Mouse (Mus musculus) embryonic facial prominence, embryonic 15.5 days (tissue): Measurements from ENCODE around the gene Klf1. TPM values are rescaled to one million over a fixed set of nuclear protein-coding genes. Genes with fewer than 3 reads are reported as not detected.

Source experiments
- ATAC-seq: fragments of 200-750 bp; cut with Nextera tagmentation; 2 replicates; pipeline ENCODE4 v1.8.0; 2017; ENCODE audit warnings: low read depth, moderate TSS enrichment; ENCODE audit not compliant: insufficient number of reproducible peaks, low FRiP score, low TSS enrichment
- H3K27ac ChIP-seq: fragments of 300-500 bp; sonication (generic); replicated peaks from 2 replicates; pipeline ENCODE4 v1.5.1; 2015; ENCODE audit warnings: mild to moderate bottlenecking, inconsistent platforms
- H3K27me3 ChIP-seq: fragments of 300-500 bp; sonication (generic); 2 replicates; pipeline ENCODE4 v1.6.1; 2015; ENCODE audit warnings: inconsistent platforms
- H3K36me3 ChIP-seq: fragments of 300-500 bp; sonication (generic); 2 replicates; pipeline ENCODE4 v1.6.1; 2015; ENCODE audit warnings: mild to moderate bottlenecking, inconsistent platforms
- H3K4me1 ChIP-seq: fragments of 300-500 bp; sonication (generic); 2 replicates; pipeline ENCODE4 v1.6.1; 2015; ENCODE audit warnings: inconsistent platforms
- H3K4me2 ChIP-seq: fragments of 300-500 bp; sonication (generic); replicated peaks from 2 replicates; pipeline ENCODE4 v1.6.1; 2015; ENCODE audit warnings: mild to moderate bottlenecking, inconsistent platforms
- H3K4me3 ChIP-seq: fragments of 300-500 bp; sonication (generic); replicated peaks from 2 replicates; pipeline ENCODE4 v1.5.1; 2015; ENCODE audit warnings: mild to moderate bottlenecking, inconsistent platforms
- H3K9ac ChIP-seq: fragments of 300-500 bp; sonication (generic); 2 replicates; pipeline ENCODE4 v1.6.1; 2015; ENCODE audit warnings: inconsistent platforms
- H3K9me3 ChIP-seq: fragments of 300-500 bp; sonication (generic); replicated peaks from 2 replicates; pipeline ENCODE4 v1.6.1; 2016; ENCODE audit warnings: inconsistent platforms
- WGBS: fragments of 180-500 bp; shearing (Covaris S2); methylation state at CpG from one replicate; pipeline ENCODE4 v1.1.7; 2015; 5-methylcytosine and 5-hydroxymethylcytosine counted together
- polyA plus RNA-seq: library from polyadenylated mRNA; unstranded; fragments of >200 nt; fragmentation: Nextera tagmentation; extraction: Ambion mirVana; gene quantifications from 2 replicates; pipeline ENCODE4 v1.2.1, GENCODE M21; 2015

The Klf1 gene
- 1.3 and 1.6 TPM in 2 replicates for polyA plus RNA-seq

DNA sequence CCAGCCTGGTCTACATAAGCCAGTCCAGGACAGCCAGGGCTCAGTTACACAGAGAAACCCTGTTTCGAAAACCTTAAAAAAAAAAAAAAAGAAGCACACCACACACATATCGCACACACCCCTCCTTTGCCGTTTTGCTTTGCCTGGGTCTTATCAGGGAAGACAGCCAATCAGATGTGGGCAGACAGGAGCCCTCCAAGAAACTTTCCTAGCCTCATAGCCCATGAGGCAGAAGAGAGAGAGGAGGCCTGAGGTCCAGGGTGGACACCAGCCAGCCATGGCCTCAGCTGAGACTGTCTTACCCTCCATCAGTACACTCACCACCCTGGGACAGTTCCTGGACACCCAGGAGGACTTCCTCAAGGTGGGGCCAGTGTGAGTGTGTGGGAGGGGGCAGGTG, at the start of gene Klf1:
Gene Klf1 (plus strand): TSS at position 177 of the 400 bp plus-strand sequence.
- Histone ChIP-seq H3K27me3 (no peaks in the 10 kb centered on the region), H3K27ac (peak within 1 kb of the TSS; percentile 87), H3K9ac (peak within 1 kb of the TSS; percentile 66), H3K9me3 (no peaks in the 10 kb centered on the region), H3K4me3 (peak within 1 kb of the TSS; percentile 71), H3K4me2 (peak within 1 kb of the TSS; percentile 99), H3K4me1 (peaks cover 17% of the 10 kb centered on the region), H3K36me3 (no peaks in the 10 kb centered on the region)
- 66% methylated on average over 3 of the region's 3 CpGs for WGBS
- no peak for ATAC-seq

DNA sequence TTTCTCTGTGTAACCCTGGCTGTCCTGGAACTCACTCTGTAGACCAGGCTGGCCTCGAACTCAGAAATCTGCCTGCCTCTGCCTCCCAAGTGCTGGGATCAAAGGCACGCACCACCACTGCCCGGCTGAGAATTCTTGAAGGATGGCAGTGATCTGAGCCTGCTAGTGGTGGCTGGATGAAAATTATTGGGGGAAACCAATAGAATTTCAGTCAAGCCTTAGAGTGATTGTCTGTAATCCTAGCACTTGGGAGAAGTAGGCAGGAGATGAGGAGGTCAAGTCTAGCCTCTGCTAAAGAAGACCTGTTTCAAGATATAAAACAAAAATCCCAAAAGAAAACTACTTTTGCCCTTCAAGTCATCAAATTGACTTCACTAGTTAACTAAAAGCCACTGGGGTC, 45.3 kb upstream of the Klf1 start:
- Histone ChIP-seq H3K27me3 (no peaks in the 10 kb centered on the region), H3K9ac (no peak overlapping the region), H3K4me1 (peaks cover 13% of the 10 kb centered on the region), H3K4me2 (peak overlapping the region; percentile 61; the same call in 1 of the 2 replicates), H3K4me3 (peak overlapping the region; percentile 90), H3K27ac (no peak overlapping the region; the same call in 1 of the 2 replicates), H3K36me3 (peaks cover 18% of the 10 kb centered on the region), H3K9me3 (no peaks in the 10 kb centered on the region)
- no peak for ATAC-seq
- 91% methylated on average over 3 of the region's 3 CpGs for WGBS

GRCm38 (mm10) chr8:84856864-84857441, 44.8 kb upstream of the Klf1 start, which contains the start of gene Farsa:
TSS of gene Farsa (plus strand) at chr8:84856989.
- Histone ChIP-seq H3K36me3 (peaks cover 23% of the 10 kb centered on the region), H3K9ac (peak within 1 kb of the TSS; percentile 94), H3K9me3 (no peaks in the 10 kb centered on the region), H3K4me3 (peak within 1 kb of the TSS; percentile 90), H3K27me3 (no peaks in the 10 kb centered on the region), H3K4me1 (peaks cover 13% of the 10 kb centered on the region), H3K27ac (peak within 1 kb of the TSS; percentile 82), H3K4me2 (peak within 1 kb of the TSS; percentile 61)
- under 1% methylated on average over 39 of the region's 39 CpGs for WGBS
- peak; percentile 84 for ATAC-seq

DNA sequence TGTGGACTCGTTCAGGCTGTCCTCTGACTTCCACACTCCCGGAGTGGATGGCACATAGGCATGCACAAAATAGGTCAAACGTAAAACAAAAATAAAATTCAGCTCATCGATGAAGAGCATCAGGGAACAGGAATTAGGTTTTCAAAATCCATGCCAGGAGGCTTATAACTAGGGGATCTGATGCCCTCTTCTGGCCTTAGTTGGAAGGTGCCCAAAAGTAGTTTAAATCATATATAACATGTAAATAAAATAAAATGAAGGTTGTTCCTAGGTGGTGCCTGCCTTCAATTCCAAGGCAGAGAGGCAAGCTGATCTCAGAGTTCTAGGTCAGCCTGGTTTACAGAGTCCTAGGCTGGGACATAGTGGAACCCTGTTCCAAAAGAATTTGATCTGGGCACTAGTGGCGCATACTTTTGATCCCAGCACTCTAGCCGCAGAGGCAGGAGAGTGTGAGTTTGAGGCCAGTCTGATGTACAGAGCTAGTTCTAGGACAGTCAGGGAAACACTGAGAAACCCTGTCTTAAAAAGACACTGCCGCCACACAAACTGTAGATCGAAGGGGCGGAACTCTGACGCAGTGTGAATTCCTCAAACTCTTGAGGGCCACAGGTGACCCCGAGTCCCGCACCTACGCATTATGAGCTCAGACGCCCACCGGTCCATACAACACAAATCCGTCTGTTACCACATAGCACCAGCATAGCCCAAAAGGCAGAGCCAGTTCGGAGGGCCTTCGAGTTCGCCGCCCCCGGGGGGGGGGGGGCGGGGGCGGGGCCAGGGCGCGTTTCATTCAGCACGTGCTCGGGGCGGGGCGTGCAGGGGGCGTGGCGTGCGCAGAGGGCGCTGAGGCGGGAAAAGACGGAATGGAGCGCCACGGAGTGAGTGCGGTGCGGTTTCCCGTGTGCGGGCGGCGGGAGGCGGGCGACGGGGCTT, 30.1 kb upstream of the Klf1 start, which contains the start of gene Syce2:
Gene Syce2 (plus strand): TSS at position 736 of the 933 bp plus-strand sequence.
- WGBS, result 11% methylated on average over 46 of the region's 46 CpGs
- H3K36me3 ChIP-seq, result peaks cover 35% of the 10 kb centered on the region

GRCm38 (mm10) chr8:84872309-84872965, 29.3 kb upstream of the Klf1 start:
- ATAC-seq, result peak; percentile 36
- Histone ChIP-seq H3K27ac (no peak overlapping the region), H3K4me1 (peaks cover 17% of the 10 kb centered on the region), H3K4me2 (peak overlapping the region; percentile 99), H3K4me3 (peak overlapping the region; percentile 55), H3K27me3 (no peaks in the 10 kb centered on the region), H3K9ac (peak overlapping the region; percentile 48), H3K9me3 (no peaks in the 10 kb centered on the region), H3K36me3 (peaks cover 27% of the 10 kb centered on the region)
- WGBS, result 2% methylated on average over 54 of the region's 54 CpGs

More for the DNA sequence above, 30.1 kb upstream of the Klf1 start, which contains the start of gene Syce2:
- Histone ChIP-seq H3K4me3 (peak within 1 kb of the TSS; percentile 55), H3K27ac (no peak within 1 kb of the TSS), H3K4me2 (peak within 1 kb of the TSS; percentile 99), H3K9ac (peak within 1 kb of the TSS; percentile 48), H3K9me3 (no peaks in the 10 kb centered on the region), H3K27me3 (no peaks in the 10 kb centered on the region), H3K4me1 (peaks cover 17% of the 10 kb centered on the region)
- ATAC-seq, result peak; percentile 76

- H3K4me1 ChIP-seq, result peaks cover 17% of the 10 kb centered on the region
- WGBS, result 66% methylated on average over 4 of the region's 4 CpGs
Observed at GRCm38 (mm10) chr8:84873016-84873415, 28.7 kb upstream of the Klf1 start.

GRCm38 (mm10) chr8:84874339-84874738, 27.4 kb upstream of the Klf1 start:
- Histone ChIP-seq H3K4me2 (no peak overlapping the region), H3K4me1 (peaks cover 17% of the 10 kb centered on the region), H3K36me3 (peaks cover 8% of the 10 kb centered on the region; the same call in 1 of the 2 replicates), H3K9me3 (no peaks in the 10 kb centered on the region), H3K9ac (no peak overlapping the region), H3K4me3 (no peak overlapping the region), H3K27ac (no peak overlapping the region), H3K27me3 (no peaks in the 10 kb centered on the region)
- WGBS, result 86% methylated on average over 3 of the region's 3 CpGs
- no peak for ATAC-seq

More at GRCm38 (mm10) chr8:84873016-84873415, 28.7 kb upstream of the Klf1 start:
- Histone ChIP-seq H3K27ac (no peak overlapping the region), H3K9ac (peak overlapping the region; percentile 48), H3K4me2 (peak overlapping the region; percentile 99), H3K36me3 (peaks cover 22% of the 10 kb centered on the region), H3K4me3 (peak overlapping the region; percentile 55), H3K9me3 (no peaks in the 10 kb centered on the region), H3K27me3 (no peaks in the 10 kb centered on the region)
- no peak for ATAC-seq

DNA sequence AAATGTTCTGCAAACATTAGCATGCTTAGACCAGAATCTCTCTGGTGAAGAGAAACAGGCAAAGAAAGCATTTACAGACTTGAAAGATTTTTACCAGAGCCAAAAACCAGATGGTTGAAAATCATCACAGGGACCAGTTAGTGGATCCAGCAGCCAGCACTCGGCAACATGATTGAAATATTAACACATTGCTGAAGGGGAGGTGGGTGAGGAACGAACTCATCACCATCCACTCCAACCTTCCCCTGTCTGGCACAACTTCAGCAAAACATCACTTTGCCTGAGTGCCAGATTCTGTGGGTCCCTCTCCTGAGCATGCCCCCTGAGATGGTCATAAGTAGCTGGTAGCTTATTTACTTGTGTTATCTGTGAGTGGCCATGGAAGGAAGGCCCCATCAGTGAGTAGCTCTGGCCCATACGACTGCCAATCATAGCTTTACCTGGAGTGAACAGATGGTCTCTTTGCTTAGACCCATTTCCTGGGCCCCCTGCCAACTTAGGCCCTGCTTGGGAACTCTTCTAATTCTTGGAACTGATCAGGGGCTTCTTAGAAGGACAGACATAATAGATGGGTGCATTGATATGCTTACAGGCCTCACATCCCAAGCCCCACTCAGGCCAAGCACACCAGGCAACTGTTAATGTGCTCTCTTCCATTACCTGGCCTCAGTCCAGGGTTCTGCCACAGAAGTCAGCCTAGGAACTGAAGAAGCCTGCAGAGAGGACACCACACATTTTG, 24.3 kb upstream of the Klf1 start:
- H3K27ac ChIP-seq, result no peak overlapping the region
- H3K36me3 ChIP-seq, result no peaks in the 10 kb centered on the region
- no peaks in the 10 kb centered on the region for H3K9me3 ChIP-seq
- 74% methylated on average over 3 of the region's 3 CpGs for WGBS
- H3K4me1 ChIP-seq, result peaks cover 7% of the 10 kb centered on the region
- no peak overlapping the region for H3K4me2 ChIP-seq
- H3K4me3 ChIP-seq, result no peak overlapping the region
- H3K27me3 ChIP-seq, result no peaks in the 10 kb centered on the region
- H3K9ac ChIP-seq, result no peak overlapping the region
- no peak for ATAC-seq

GRCm38 (mm10) chr8:84878915-84879314, 22.8 kb upstream of the Klf1 start:
- no peak overlapping the region for H3K9ac ChIP-seq
- H3K9me3 ChIP-seq, result no peaks in the 10 kb centered on the region
- no peak overlapping the region for H3K27ac ChIP-seq
- WGBS, result 80% methylated on average over 1 of the region's 1 CpGs
- peaks cover 3% of the 10 kb centered on the region; the same call in 1 of the 2 replicates for H3K36me3 ChIP-seq
- H3K27me3 ChIP-seq, result no peaks in the 10 kb centered on the region
- H3K4me1 ChIP-seq, result no peaks in the 10 kb centered on the region
- H3K4me3 ChIP-seq, result no peak overlapping the region
- H3K4me2 ChIP-seq, result no peak overlapping the region
- no peak for ATAC-seq

GRCm38 (mm10) chr8:84884728-84885127, 17.0 kb upstream of the Klf1 start:
- WGBS, result 86% methylated on average over 4 of the region's 4 CpGs
- H3K27me3 ChIP-seq, result no peaks in the 10 kb centered on the region
- no peaks in the 10 kb centered on the region for H3K9me3 ChIP-seq
- no peak overlapping the region for H3K4me2 ChIP-seq
- no peak overlapping the region for H3K9ac ChIP-seq
- H3K4me1 ChIP-seq, result no peaks in the 10 kb centered on the region
- peaks cover 37% of the 10 kb centered on the region for H3K36me3 ChIP-seq
- no peak overlapping the region for H3K4me3 ChIP-seq
- no peak overlapping the region for H3K27ac ChIP-seq
- no peak for ATAC-seq
